In genomic region chr6:89310236-89310635, GRCm38 (mm10) we compare ENCODE assay signal across 23 mouse cellular contexts. TPM values are rescaled to one million over a fixed set of nuclear protein-coding genes. Genes with fewer than 3 reads are reported as not detected.
A peak's percentile ranks its signal among the peaks of the same experiment; 100 is the strongest.
DNase-seq lines count a peak whose midpoint lies in the region; ATAC-seq lines count a peak whose summit lies in the region.
"Had no signal": no experiment of that assay in that cellular context is flagged by ENCODE, and none has a peak within 500 bp of the region (broad histone marks: within the 10 kb centered on the region; RNA-seq: fewer than 3 reads in every experiment).

No protein-coding gene starts in this region.

- peak overlapping the region; percentile 40; the same call in 1 of the 2 replicates for H3K27ac ChIP-seq in hindbrain, embryonic 10.5 days
- H3K27ac ChIP-seq in hindbrain, embryonic 11.5 days (ENCODE audit: low read depth, low read length) = no peak overlapping the region
- H3K27ac ChIP-seq in midbrain, embryonic 10.5 days (replicated peaks) = peak overlapping the region; percentile 55; the same call in 1 of the 2 replicates
- no peak overlapping the region for H3K27ac ChIP-seq in midbrain, embryonic 11.5 days (ENCODE audit: low read depth, low read length)
- H3K27ac ChIP-seq: embryonic facial prominence, embryonic 13.5 days; forebrain, embryonic 13.5 days; heart, adult 2 months; heart, embryonic 15.5 days had no signal

- no peak for ATAC-seq in hindbrain, embryonic 11.5 days (ENCODE audit: low FRiP score)
- no peak for ATAC-seq in midbrain, embryonic 11.5 days (ENCODE audit: low FRiP score)
- ATAC-seq: CD4-positive, CD25-positive, alpha-beta regulatory T cell, adult 4 months; forebrain, embryonic 13.5 days; forebrain, postnatal 0 days; intestine, embryonic 16.5 days had no signal

- H3K27me3 ChIP-seq in hindbrain, embryonic 10.5 days (ENCODE audit: insufficient read depth, poor library complexity, severe bottlenecking) = no peaks in the 10 kb centered on the region
- H3K27me3 ChIP-seq in hindbrain, embryonic 11.5 days (ENCODE audit: control insufficient read depth, insufficient read depth, low read length) = no peaks in the 10 kb centered on the region
- no peaks in the 10 kb centered on the region for H3K27me3 ChIP-seq in midbrain, embryonic 10.5 days (ENCODE audit: low read depth, poor library complexity, severe bottlenecking)
- no peaks in the 10 kb centered on the region for H3K27me3 ChIP-seq in midbrain, embryonic 11.5 days (ENCODE audit: control insufficient read depth, insufficient read depth, low read length)
- H3K27me3 ChIP-seq: embryonic facial prominence, embryonic 13.5 days; forebrain, embryonic 13.5 days; heart, embryonic 15.5 days had no signal

- WGBS in hindbrain, embryonic 10.5 days = 56% methylated on average over 9 of the region's 9 CpGs
- 54% methylated on average over 9 of the region's 9 CpGs for WGBS in hindbrain, embryonic 11.5 days
- 31% methylated on average over 9 of the region's 9 CpGs for WGBS in midbrain, embryonic 10.5 days
- WGBS in midbrain, embryonic 11.5 days = 20% methylated on average over 9 of the region's 9 CpGs

- H3K36me3 ChIP-seq in hindbrain, embryonic 10.5 days = no peaks in the 10 kb centered on the region
- no peaks in the 10 kb centered on the region for H3K36me3 ChIP-seq in hindbrain, embryonic 11.5 days (ENCODE audit: control insufficient read depth, insufficient read depth, low read length)
- no peaks in the 10 kb centered on the region for H3K36me3 ChIP-seq in midbrain, embryonic 10.5 days
- H3K36me3 ChIP-seq in midbrain, embryonic 11.5 days (ENCODE audit: control insufficient read depth, insufficient read depth, low read length) = no peaks in the 10 kb centered on the region
- H3K36me3 ChIP-seq: embryonic facial prominence, embryonic 13.5 days; G1E; heart, embryonic 15.5 days had no signal

- no peak overlapping the region for H3K4me2 ChIP-seq in hindbrain, embryonic 11.5 days (replicated peaks; ENCODE audit: low read depth, low read length)
- H3K4me2 ChIP-seq in midbrain, embryonic 11.5 days = no peak overlapping the region
- H3K4me2 ChIP-seq: embryonic facial prominence, embryonic 13.5 days; forebrain, embryonic 13.5 days; heart, embryonic 11.5 days; heart, embryonic 15.5 days had no signal

- no peak overlapping the region for H3K9ac ChIP-seq in hindbrain, embryonic 11.5 days (ENCODE audit: low read depth, low read length)
- no peak overlapping the region for H3K9ac ChIP-seq in midbrain, embryonic 11.5 days (ENCODE audit: low read length)
- H3K9ac ChIP-seq: embryonic facial prominence, embryonic 13.5 days; forebrain, embryonic 13.5 days; forebrain, postnatal 0 days; heart, embryonic 15.5 days had no signal

- no peak overlapping the region for H3K4me3 ChIP-seq in hindbrain, embryonic 10.5 days
- no peak overlapping the region for H3K4me3 ChIP-seq in hindbrain, embryonic 11.5 days (ENCODE audit: low read depth, low read length)
- H3K4me3 ChIP-seq in midbrain, embryonic 10.5 days = no peak overlapping the region
- no peak overlapping the region for H3K4me3 ChIP-seq in midbrain, embryonic 11.5 days (ENCODE audit: low read depth, low read length)
- H3K4me3 ChIP-seq: embryonic facial prominence, embryonic 13.5 days; forebrain, embryonic 13.5 days; heart, adult 2 months; heart, embryonic 15.5 days had no signal

- peaks cover 28% of the 10 kb centered on the region for H3K4me1 ChIP-seq in hindbrain, embryonic 10.5 days (replicated peaks)
- H3K4me1 ChIP-seq in hindbrain, embryonic 11.5 days (replicated peaks; ENCODE audit: control insufficient read depth, insufficient read depth, low read length) = no peaks in the 10 kb centered on the region
- H3K4me1 ChIP-seq in midbrain, embryonic 10.5 days = peaks cover 23% of the 10 kb centered on the region
- H3K4me1 ChIP-seq in midbrain, embryonic 11.5 days (ENCODE audit: control insufficient read depth, insufficient read depth, low read length) = 0 out of 2 replicates have a peak, but pooled peaks cover 3% of the 10 kb centered on the region
- H3K4me1 ChIP-seq: forebrain, embryonic 13.5 days had no signal

- peak; percentile 53 to 73 for DNase-seq in cerebellum, postnatal 10 days
- no peak for DNase-seq in cerebellum, adult 9-10 months
- DNase-seq in hindbrain, embryonic 10.5 days (ENCODE audit: low spot score) = no peak
- no peak for DNase-seq in hindbrain, embryonic 11.5 days (ENCODE audit: low spot score)
- DNase-seq in midbrain, embryonic 10.5 days (ENCODE audit: low spot score) = no peak
- no peak for DNase-seq in midbrain, embryonic 11.5 days (ENCODE audit: low spot score, missing footprints)
- peak; percentile 25 for DNase-seq in retina, embryonic 14.5 days (ENCODE audit: low spot score)
- no peak for DNase-seq in lung, postnatal 4 days
- DNase-seq: adrenal gland, postnatal 10 days; B cell, adult 2 months; cerebellum, adult 18-20 months; cerebellum, postnatal 25 days; forebrain, postnatal 0 days; gastrocnemius, postnatal 36 days; heart, adult 2 months; heart, postnatal 14 days had no signal

- H3K9me3 ChIP-seq in hindbrain, embryonic 10.5 days = peaks cover 11% of the 10 kb centered on the region
- H3K9me3 ChIP-seq in hindbrain, embryonic 11.5 days (ENCODE audit: control insufficient read depth, low read length) = no peaks in the 10 kb centered on the region
- peaks cover 12% of the 10 kb centered on the region for H3K9me3 ChIP-seq in midbrain, embryonic 10.5 days (replicated peaks)
- H3K9me3 ChIP-seq in midbrain, embryonic 11.5 days (ENCODE audit: control insufficient read depth, low read length) = peaks cover 5% of the 10 kb centered on the region; the same call in 1 of the 2 replicates
- H3K9me3 ChIP-seq: heart, embryonic 15.5 days had no signal

RNA-seq across cellular contexts. Expression of gene Plxna1, which starts 52.2 kb away (rescaled TPM):
- 29.1 and 35.5 TPM in 2 replicates for polyA plus RNA-seq in hindbrain, embryonic 10.5 days (2016; fragmentation: Nextera tagmentation; extraction: Ambion mirVana)
- 28.7 and 35.6 TPM in 2 replicates for polyA plus RNA-seq in hindbrain, embryonic 11.5 days (2014; fragmentation: Nextera tagmentation; extraction: Ambion mirVana)
- 24.3 and 30.4 TPM in 2 replicates for polyA plus RNA-seq in midbrain, embryonic 10.5 days (2016; fragmentation: Nextera tagmentation; extraction: Ambion mirVana)
- polyA plus RNA-seq in midbrain, embryonic 11.5 days (2014; fragmentation: Nextera tagmentation; extraction: Ambion mirVana) = 24.5 and 29.1 TPM in 2 replicates

Comparison
In these comparisons a context has a peak if more than half of its experiments do, and no peak if none do; other contexts are left out.
1. DNase-seq: peak in cerebellum, postnatal 10 days (2 of 2) and retina, embryonic 14.5 days (single experiment); none in cerebellum, adult 9-10 months (single experiment), hindbrain, embryonic 10.5 days (single experiment), hindbrain, embryonic 11.5 days (single experiment), midbrain, embryonic 10.5 days (single experiment), midbrain, embryonic 11.5 days (single experiment) and lung, postnatal 4 days (0 of 2).
2. H3K27ac ChIP-seq: peak in hindbrain, embryonic 10.5 days (single experiment) and midbrain, embryonic 10.5 days (single experiment); none in hindbrain, embryonic 11.5 days (single experiment) and midbrain, embryonic 11.5 days (single experiment).